Mouse (Mus musculus) erythroblast, embryonic 14.5 days (primary cell): Measurements from ENCODE around the gene Mcoln2.

ENCODE experiments used
- GATA1 ChIP-seq: IDR thresholded peaks from 2 replicates; pipeline ENCODE4 v1.6.1; 2012; ENCODE audit warnings: low read length, inconsistent platforms, mixed read lengths
- TAL1 ChIP-seq: IDR thresholded peaks from 3 replicates; pipeline ENCODE4 v1.6.1; 2012; ENCODE audit warnings: low read length, inconsistent platforms, mixed read lengths

- no peak for TF ChIP-seq GATA1
- TF ChIP-seq TAL1 = no peak
Observed at GRCm38 (mm10) chr3:146123464-146123825, 26.2 kb upstream of the Mcoln2 start.
